Mouse (Mus musculus): ENCODE measurements at regions not wholly inside any gene's neighbourhood (a gene's known extent, or its start where the extent isn't known, plus 50 kb on each side); places are given as distances from the start of the nearest gene placed in this dataset.

DNA sequence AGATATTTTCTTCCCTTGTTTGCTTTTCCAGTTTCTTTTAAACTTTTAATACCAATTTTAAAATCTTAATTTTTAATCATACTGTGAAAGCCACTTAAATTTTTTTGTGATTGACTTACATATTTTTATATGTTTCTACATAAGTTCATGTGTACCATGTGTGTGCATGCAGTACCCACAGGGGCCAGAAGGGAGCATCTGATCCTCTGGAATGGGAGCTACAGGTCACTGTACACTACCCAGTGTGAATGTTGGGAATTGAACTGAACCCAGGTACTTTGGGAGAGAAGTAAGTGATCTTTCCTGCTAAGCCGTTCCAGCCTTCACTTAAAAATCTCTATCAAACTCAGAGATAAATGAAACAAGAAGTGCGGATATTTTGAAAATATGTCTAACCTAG lies 302.5 kb upstream of the Gm15217 start:
- Histone ChIP-seq H3K27me3 (ENCODE audit: control insufficient read depth, insufficient read depth, low read length) (no peaks in the 10 kb centered on the region), H3K4me2 (ENCODE audit: low read depth, low read length) (no peak overlapping the region), H3K27ac (ENCODE audit: low read depth) (no peak overlapping the region), H3K9me3 (replicated peaks; ENCODE audit: control insufficient read depth, low read length) (no peaks in the 10 kb centered on the region), H3K9ac (replicated peaks; ENCODE audit: low read depth, low read length) (no peak overlapping the region), H3K4me1 (ENCODE audit: control insufficient read depth, insufficient read depth) (no peaks in the 10 kb centered on the region), H3K36me3 (replicated peaks; ENCODE audit: control insufficient read depth, insufficient read depth, low read length) (no peaks in the 10 kb centered on the region), H3K4me3 (ENCODE audit: low read depth, low read length) (no peak overlapping the region)
- WGBS = 91% methylated on average over 2 of the region's 2 CpGs
- ATAC-seq (ENCODE audit: insufficient read depth, low read depth) (no peak), DNase-seq (ENCODE audit: low spot score) (no peak)
- no peak for TF ChIP-seq CTCF (IDR thresholded peaks at IDR 0.05; ENCODE audit: low read depth)
- no peak for TF ChIP-seq EP300 (IDR thresholded peaks at IDR 0.05; ENCODE audit: low read depth)

DNA sequence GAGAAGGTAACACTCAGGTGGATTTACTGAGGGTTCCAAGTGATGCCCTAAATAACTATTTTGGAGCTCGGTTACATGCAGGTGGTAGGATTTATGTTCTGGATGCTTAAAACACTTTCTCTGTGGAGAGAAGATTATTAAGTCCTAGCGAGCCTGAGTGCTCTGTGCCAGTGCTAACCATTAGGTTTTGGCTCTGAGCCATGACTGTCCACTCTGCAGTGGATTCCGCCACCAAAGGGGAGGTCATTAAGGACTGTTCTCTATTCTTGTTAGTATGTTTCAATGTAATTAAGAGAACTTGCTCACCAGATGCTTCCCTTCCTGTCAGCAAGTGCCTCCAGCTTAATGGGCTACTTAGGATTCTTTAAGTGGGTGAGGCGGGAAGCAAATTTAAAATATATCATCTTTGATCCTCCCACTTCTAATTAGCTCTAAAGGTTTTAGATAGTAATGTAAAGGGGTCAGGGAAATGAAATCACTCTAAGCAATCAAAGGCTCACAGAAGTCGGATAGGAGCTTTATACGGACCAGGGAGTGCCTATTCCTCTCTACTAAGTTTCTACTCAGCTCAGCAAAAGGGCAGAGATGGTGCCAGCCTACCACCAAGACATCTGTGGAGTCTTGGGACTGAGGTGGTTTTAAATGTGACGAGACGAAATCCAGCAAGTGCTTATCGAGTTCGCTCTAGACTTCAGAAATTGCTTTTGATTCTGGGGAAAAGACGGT lies 301.6 kb upstream of the Gm15217 start:
- Histone ChIP-seq H3K4me3 (ENCODE audit: low read depth, low read length) (no peak overlapping the region), H3K27ac (ENCODE audit: low read depth) (no peak overlapping the region), H3K4me2 (ENCODE audit: low read depth, low read length) (no peak overlapping the region), H3K9ac (replicated peaks; ENCODE audit: low read depth, low read length) (no peak overlapping the region), H3K9me3 (replicated peaks; ENCODE audit: control insufficient read depth, low read length) (no peaks in the 10 kb centered on the region), H3K36me3 (replicated peaks; ENCODE audit: control insufficient read depth, insufficient read depth, low read length) (no peaks in the 10 kb centered on the region), H3K4me1 (ENCODE audit: control insufficient read depth, insufficient read depth) (no peaks in the 10 kb centered on the region), H3K27me3 (ENCODE audit: control insufficient read depth, insufficient read depth, low read length) (no peaks in the 10 kb centered on the region)
- TF ChIP-seq CTCF (IDR thresholded peaks at IDR 0.05; ENCODE audit: low read depth) = no peak
- TF ChIP-seq EP300 (IDR thresholded peaks at IDR 0.05; ENCODE audit: low read depth) = no peak
- ATAC-seq (ENCODE audit: insufficient read depth, low read depth) = no peak
- no peak for DNase-seq (ENCODE audit: low spot score)
- 66% methylated on average over 11 of the region's 11 CpGs for WGBS

DNA sequence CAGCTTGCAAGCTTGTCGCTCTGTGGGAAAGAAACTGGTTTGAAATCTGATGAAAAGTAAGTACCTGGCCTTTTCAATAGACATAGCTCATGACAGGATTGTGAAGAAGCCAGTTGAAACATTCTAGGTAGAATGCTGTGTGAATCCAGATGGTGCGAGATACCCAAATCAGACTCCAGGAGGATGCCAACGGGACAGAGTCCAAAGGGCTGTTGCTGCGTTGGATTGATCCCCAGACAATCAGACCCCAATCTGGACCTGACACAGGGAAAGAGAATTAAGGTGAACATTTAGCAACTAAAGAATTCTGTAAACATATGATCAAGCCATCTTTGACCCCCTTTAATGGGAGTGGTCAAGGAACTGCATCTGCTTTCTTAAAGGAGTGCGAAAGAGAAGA lies 296.6 kb upstream of the Gm15217 start:
- Histone ChIP-seq H3K36me3 (replicated peaks; ENCODE audit: control insufficient read depth, insufficient read depth, low read length) (no peaks in the 10 kb centered on the region), H3K4me3 (ENCODE audit: low read depth, low read length) (no peak overlapping the region), H3K9ac (replicated peaks; ENCODE audit: low read depth, low read length) (no peak overlapping the region), H3K27me3 (ENCODE audit: control insufficient read depth, insufficient read depth, low read length) (no peaks in the 10 kb centered on the region), H3K9me3 (replicated peaks; ENCODE audit: control insufficient read depth, low read length) (no peaks in the 10 kb centered on the region), H3K4me1 (ENCODE audit: control insufficient read depth, insufficient read depth) (no peaks in the 10 kb centered on the region), H3K27ac (ENCODE audit: low read depth) (no peak overlapping the region), H3K4me2 (ENCODE audit: low read depth, low read length) (no peak overlapping the region)
- DNase-seq (ENCODE audit: low spot score) (no peak), ATAC-seq (ENCODE audit: insufficient read depth, low read depth) (no peak)
- WGBS = 86% methylated on average over 5 of the region's 5 CpGs
- TF ChIP-seq CTCF (IDR thresholded peaks at IDR 0.05; ENCODE audit: low read depth) (no peak), EP300 (IDR thresholded peaks at IDR 0.05; ENCODE audit: low read depth) (no peak)

DNA sequence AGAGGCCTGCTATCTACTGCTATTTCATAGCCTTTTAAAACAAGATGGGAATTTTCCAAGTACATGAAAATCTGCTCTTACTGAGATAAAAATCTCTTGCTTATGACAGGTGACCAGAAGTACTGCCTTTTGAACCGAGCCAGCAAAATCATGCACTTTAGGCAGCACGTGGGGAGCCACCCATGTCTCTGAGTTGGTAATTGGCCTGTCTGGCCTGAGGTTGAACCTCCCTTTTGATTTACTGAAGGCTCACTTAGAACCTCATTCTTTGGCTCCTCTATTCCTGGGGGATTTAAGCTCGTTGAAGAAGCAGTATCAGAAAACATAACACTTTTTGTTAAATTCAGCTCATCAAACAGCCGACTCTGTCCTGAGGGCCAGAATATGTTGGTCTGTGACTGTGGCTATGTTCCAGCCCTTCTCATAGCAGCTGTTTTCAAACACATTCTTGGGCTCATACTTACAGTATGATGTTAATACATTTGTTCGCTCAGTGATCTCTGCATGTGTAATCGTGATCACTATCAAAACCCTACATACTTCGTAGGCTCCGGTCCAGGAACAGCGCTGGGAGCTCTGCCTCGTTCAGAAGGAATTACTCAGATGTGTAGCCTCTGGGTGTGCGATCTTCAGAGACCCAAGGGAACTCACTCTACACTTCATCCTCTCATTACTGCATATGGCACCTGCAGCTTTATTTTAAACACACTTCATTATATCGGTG lies 290.1 kb upstream of the Gm15217 start:
- DNase-seq (ENCODE audit: low spot score) = no peak
- 67% methylated on average over 12 of the region's 12 CpGs for WGBS

DNA sequence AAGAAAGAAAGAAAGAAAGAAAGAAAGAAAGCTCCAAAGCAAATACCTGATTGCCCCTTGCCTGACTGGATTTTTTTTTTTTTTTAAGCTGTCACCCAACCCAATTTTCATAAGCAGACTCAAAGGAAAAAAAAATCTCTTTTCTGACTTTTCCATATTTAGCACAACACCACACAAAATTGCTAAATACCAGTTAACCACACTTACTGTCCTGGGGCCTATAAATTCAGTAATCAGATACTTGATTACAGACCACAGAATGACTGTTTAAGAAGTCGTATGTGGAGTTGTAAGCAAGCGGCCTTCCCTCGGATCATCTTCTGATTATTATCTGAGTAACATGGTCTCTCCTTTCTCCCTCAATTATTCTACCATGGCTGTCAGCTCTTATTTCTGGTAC lies 263.3 kb upstream of the Gm15217 start:
- Histone ChIP-seq H3K36me3 (replicated peaks; ENCODE audit: control insufficient read depth, insufficient read depth, low read length) (no peaks in the 10 kb centered on the region), H3K27me3 (ENCODE audit: control insufficient read depth, insufficient read depth, low read length) (no peaks in the 10 kb centered on the region), H3K4me2 (ENCODE audit: low read depth, low read length) (no peak overlapping the region), H3K4me1 (ENCODE audit: control insufficient read depth, insufficient read depth) (no peaks in the 10 kb centered on the region), H3K27ac (ENCODE audit: low read depth) (no peak overlapping the region), H3K4me3 (ENCODE audit: low read depth, low read length) (no peak overlapping the region), H3K9me3 (replicated peaks; ENCODE audit: control insufficient read depth, low read length) (no peaks in the 10 kb centered on the region), H3K9ac (replicated peaks; ENCODE audit: low read depth, low read length) (no peak overlapping the region)
- 72% methylated on average over 3 of the region's 3 CpGs for WGBS
- DNase-seq (ENCODE audit: low spot score) = no peak
- no peak for ATAC-seq (ENCODE audit: insufficient read depth, low read depth)
- TF ChIP-seq CTCF (IDR thresholded peaks at IDR 0.05; ENCODE audit: low read depth) (no peak), EP300 (IDR thresholded peaks at IDR 0.05; ENCODE audit: low read depth) (no peak)

More for the DNA sequence above, 290.1 kb upstream of the Gm15217 start:
- Histone ChIP-seq H3K4me2 (ENCODE audit: low read depth, low read length) (no peak overlapping the region), H3K27me3 (ENCODE audit: control insufficient read depth, insufficient read depth, low read length) (no peaks in the 10 kb centered on the region), H3K27ac (ENCODE audit: low read depth) (no peak overlapping the region), H3K36me3 (replicated peaks; ENCODE audit: control insufficient read depth, insufficient read depth, low read length) (no peaks in the 10 kb centered on the region), H3K9ac (replicated peaks; ENCODE audit: low read depth, low read length) (no peak overlapping the region), H3K4me3 (ENCODE audit: low read depth, low read length) (no peak overlapping the region), H3K9me3 (replicated peaks; ENCODE audit: control insufficient read depth, low read length) (no peaks in the 10 kb centered on the region), H3K4me1 (ENCODE audit: control insufficient read depth, insufficient read depth) (no peaks in the 10 kb centered on the region)
- ATAC-seq (ENCODE audit: insufficient read depth, low read depth) = no peak
- TF ChIP-seq EP300 (IDR thresholded peaks at IDR 0.05; ENCODE audit: low read depth) (no peak), CTCF (IDR thresholded peaks at IDR 0.05; ENCODE audit: low read depth) (no peak)
